In the genomic region with DNA sequence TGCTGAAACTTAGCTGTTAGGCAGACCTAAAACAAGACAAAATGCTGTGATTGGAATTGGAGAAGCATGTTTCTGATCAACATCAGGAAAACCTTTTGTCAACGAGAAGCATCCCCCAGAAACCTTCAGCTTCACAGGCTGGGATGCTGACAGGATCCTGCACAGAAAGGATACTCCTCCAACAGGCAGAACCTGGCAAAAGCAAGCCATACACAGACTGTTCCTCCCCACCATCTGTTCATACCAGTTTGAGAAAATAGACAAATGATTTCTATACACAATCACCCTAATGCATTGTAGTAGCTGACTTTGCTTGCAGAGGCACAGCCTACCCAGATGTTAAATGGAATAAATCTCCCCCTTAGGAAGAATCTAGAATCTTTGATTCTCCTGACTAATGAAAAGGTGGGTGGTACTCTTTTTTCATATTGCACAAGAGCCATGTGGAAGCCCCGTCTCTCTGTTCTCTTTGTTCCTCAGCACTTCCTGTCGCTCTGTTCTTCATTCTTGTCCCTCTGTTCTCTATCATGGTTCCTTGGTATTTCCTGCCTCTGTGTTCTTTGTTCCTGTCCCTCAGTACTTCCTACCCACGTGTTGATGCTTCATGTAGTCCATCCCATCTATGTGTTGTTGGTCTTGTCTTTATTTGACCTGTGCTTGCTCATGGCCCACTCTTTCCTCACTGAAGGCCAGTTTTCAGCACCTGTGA, we compare ENCODE assay signal across 11 mouse cellular contexts. TPM values are rescaled to one million over a fixed set of nuclear protein-coding genes. Genes with fewer than 3 reads are reported as not detected.
A peak's percentile ranks its signal among the peaks of the same experiment; 100 is the strongest.
DNase-seq lines count a peak whose midpoint lies in the region; TF ChIP-seq lines count a peak whose summit lies in the region.
"Had no signal": no experiment of that assay in that cellular context is flagged by ENCODE, and none has a peak within 500 bp of the region (broad histone marks: within the 10 kb centered on the region; RNA-seq: fewer than 3 reads in every experiment).

No protein-coding gene starts in this region.

- no peak for TF ChIP-seq CTCF in thymus, adult 2 months (IDR thresholded peaks at IDR 0.05; ENCODE audit: borderline replicate concordance, control insufficient read depth, extremely low read depth, insufficient read depth, low read length, poor library complexity)

- DNase-seq in thymus, adult 2 months: peak; percentile 4
- DNase-seq in thymus, postnatal 4 days: no peak
- DNase-seq in cerebellum, adult 11 months: peak; percentile 17
- DNase-seq in cerebellum, postnatal 25 days: peak; percentile 35 to 62
- DNase-seq in layer of hippocampus, postnatal 14 days (ENCODE audit: low spot score in 2 of 2): peak; percentile 34 to 79
- no peak for DNase-seq in heart, adult 9 months (ENCODE audit: low spot score in 2 of 2)
- DNase-seq in spleen, adult 18-20 months: no peak
- DNase-seq: heart, postnatal 10 days; kidney, postnatal 4 days; lung, adult 2 months had no signal

- no peaks in the 10 kb centered on the region for H3K27me3 ChIP-seq in thymus, adult 2 months (ENCODE audit: control insufficient read depth, insufficient read depth, low read length)
- H3K27me3 ChIP-seq: megakaryocyte, embryonic 14.5 days had no signal

- no peak for TF ChIP-seq POLR2A in thymus, adult 2 months (IDR thresholded peaks at IDR 0.05; ENCODE audit: control insufficient read depth, extremely low read depth, insufficient read depth, low read length, poor library complexity)

- WGBS in thymus, adult 2 months: 24% methylated on average over 4 of the region's 4 CpGs

- peaks cover 7% of the 10 kb centered on the region for H3K4me1 ChIP-seq in thymus, adult 2 months (replicated peaks; ENCODE audit: control insufficient read depth, insufficient read depth, low read length)

- H3K27ac ChIP-seq in thymus, adult 2 months (ENCODE audit: control insufficient read depth, insufficient read depth, low read length): no peak overlapping the region

- no peaks in the 10 kb centered on the region for H3K36me3 ChIP-seq in thymus, adult 2 months (ENCODE audit: control insufficient read depth, insufficient read depth, low read length)

- no peak overlapping the region for H3K4me3 ChIP-seq in thymus, adult 2 months (ENCODE audit: control insufficient read depth, insufficient read depth, low read length)
- H3K4me3 ChIP-seq: megakaryocyte, embryonic 14.5 days had no signal

RNA-seq across cellular contexts. Expression of gene Prdm5, which starts 39.4 kb away (rescaled TPM):
- polyA plus RNA-seq in thymus, adult 2 months (2012; rRNA removed): 0.85 and 0.97 TPM in 2 replicates
- 10 to 100 TPM; 10.1 to 11.7 TPM for total RNA-seq in layer of hippocampus, postnatal 14 days (2021)

Comparison
In these comparisons a context has a peak if more than half of its experiments do, and no peak if none do; other contexts are left out.
1. DNase-seq: peak in thymus, adult 2 months (single experiment), cerebellum, adult 11 months (single experiment), cerebellum, postnatal 25 days (2 of 2) and layer of hippocampus, postnatal 14 days (2 of 2); none in thymus, postnatal 4 days (single experiment), heart, adult 9 months (0 of 2) and spleen, adult 18-20 months (0 of 2).